Mouse (Mus musculus): ENCODE measurements around the gene Dhx8. TPM values are rescaled to one million over a fixed set of nuclear protein-coding genes. Genes with fewer than 3 reads are reported as not detected.
A peak's percentile ranks its signal among the peaks of the same experiment; 100 is the strongest.

Dhx8 gene
- polyA plus RNA-seq, 1 experiment from 2014 or later = 47.4 TPM

- Histone ChIP-seq H3K4me3 (peak within 1 kb of the TSS; percentile 60), H3K36me3 (no peaks in the 10 kb centered on the region), H3K27me3 (peaks cover 57% of the 10 kb centered on the region), H3K27ac (peak within 1 kb of the TSS; percentile 69), H3K9me3 (no peaks in the 10 kb centered on the region), H3K4me2 (replicated peaks) (peak within 1 kb of the TSS; percentile 96), H3K4me1 (peaks cover 23% of the 10 kb centered on the region), H3K9ac (peak within 1 kb of the TSS; percentile 73)
- WGBS = under 1% methylated on average over 35 of the region's 35 CpGs
- ATAC-seq (ENCODE audit: low FRiP score, low read depth) = peak; percentile 90
Measured at GRCm38 (mm10) chr11:101785143-101785851, 52.6 kb downstream of the Dhx8 start, which contains the start of gene Etv4. Gene Etv4 (minus strand): TSS chr11:101785371.

GRCm38 (mm10) chr11:101785852-101786205, 53.1 kb downstream of the Dhx8 start:
- Histone ChIP-seq H3K4me1 (peaks cover 28% of the 10 kb centered on the region), H3K4me2 (replicated peaks) (peak overlapping the region; percentile 96), H3K27ac (no peak overlapping the region), H3K9ac (no peak overlapping the region), H3K4me3 (peak overlapping the region; percentile 60), H3K27me3 (peaks cover 57% of the 10 kb centered on the region), H3K36me3 (no peaks in the 10 kb centered on the region), H3K9me3 (no peaks in the 10 kb centered on the region)
- ATAC-seq (ENCODE audit: low FRiP score, low read depth) = no peak
- WGBS = 12% methylated on average over 7 of the region's 7 CpGs

- 62% methylated on average over 7 of the region's 7 CpGs for WGBS
- H3K4me3 ChIP-seq = no peak overlapping the region
- H3K9ac ChIP-seq = no peak overlapping the region
- H3K4me1 ChIP-seq = peaks cover 36% of the 10 kb centered on the region
- ATAC-seq (ENCODE audit: low FRiP score, low read depth) = no peak
- H3K27me3 ChIP-seq = peaks cover 57% of the 10 kb centered on the region
- H3K36me3 ChIP-seq = no peaks in the 10 kb centered on the region
- no peak overlapping the region for H3K27ac ChIP-seq
- no peak overlapping the region for H3K4me2 ChIP-seq (replicated peaks)
- H3K9me3 ChIP-seq = no peaks in the 10 kb centered on the region
Measured at GRCm38 (mm10) chr11:101786651-101787050, 53.9 kb downstream of the Dhx8 start.

- H3K4me3 ChIP-seq = no peak overlapping the region
- no peaks in the 10 kb centered on the region for H3K9me3 ChIP-seq
- no peaks in the 10 kb centered on the region for H3K36me3 ChIP-seq
- no peak overlapping the region for H3K4me2 ChIP-seq (replicated peaks)
- no peak overlapping the region for H3K27ac ChIP-seq
- peaks cover 53% of the 10 kb centered on the region for H3K27me3 ChIP-seq
- ATAC-seq (ENCODE audit: low FRiP score, low read depth) = no peak
- H3K4me1 ChIP-seq = peaks cover 36% of the 10 kb centered on the region
- 72% methylated on average over 1 of the region's 1 CpGs for WGBS
- H3K9ac ChIP-seq = no peak overlapping the region
Measured at GRCm38 (mm10) chr11:101787432-101787831, 54.7 kb downstream of the Dhx8 start.

GRCm38 (mm10) chr11:101790811-101791526, 58.2 kb downstream of the Dhx8 start:
- H3K36me3 ChIP-seq = no peaks in the 10 kb centered on the region
- peak overlapping the region; percentile 35; the same call in 1 of the 2 replicates for H3K27ac ChIP-seq

GRCm38 (mm10) chr11:101797355-101797754, 64.6 kb downstream of the Dhx8 start:
- Histone ChIP-seq H3K9ac (no peak overlapping the region), H3K36me3 (no peaks in the 10 kb centered on the region), H3K4me1 (peaks cover 11% of the 10 kb centered on the region), H3K27me3 (no peaks in the 10 kb centered on the region; the same call in 1 of the 2 replicates), H3K4me3 (no peak overlapping the region), H3K4me2 (replicated peaks) (no peak overlapping the region), H3K27ac (no peak overlapping the region), H3K9me3 (no peaks in the 10 kb centered on the region)
- ATAC-seq (ENCODE audit: low FRiP score, low read depth) = no peak
- 84% methylated on average over 2 of the region's 2 CpGs for WGBS

More at GRCm38 (mm10) chr11:101790811-101791526, 58.2 kb downstream of the Dhx8 start:
- Histone ChIP-seq H3K4me1 (peaks cover 16% of the 10 kb centered on the region), H3K4me2 (replicated peaks) (peak overlapping the region; percentile 44), H3K9me3 (no peaks in the 10 kb centered on the region), H3K27me3 (peaks cover 23% of the 10 kb centered on the region), H3K4me3 (no peak overlapping the region), H3K9ac (no peak overlapping the region)
- 32% methylated on average over 19 of the region's 19 CpGs for WGBS
- ATAC-seq (ENCODE audit: low FRiP score, low read depth) = peak; percentile 28; the same call in 1 of the 2 replicates

GRCm38 (mm10) chr11:101798083-101798482, 65.4 kb downstream of the Dhx8 start:
- 35% methylated on average over 8 of the region's 8 CpGs for WGBS
- Histone ChIP-seq H3K36me3 (no peaks in the 10 kb centered on the region), H3K4me3 (no peak overlapping the region), H3K4me1 (peaks cover 11% of the 10 kb centered on the region), H3K27me3 (no peaks in the 10 kb centered on the region; the same call in 1 of the 2 replicates), H3K27ac (no peak overlapping the region), H3K9me3 (no peaks in the 10 kb centered on the region), H3K9ac (no peak overlapping the region), H3K4me2 (replicated peaks) (no peak overlapping the region)
- ATAC-seq (ENCODE audit: low FRiP score, low read depth) = no peak

GRCm38 (mm10) chr11:101801386-101801785, 68.7 kb downstream of the Dhx8 start:
- Histone ChIP-seq H3K4me3 (no peak overlapping the region), H3K9ac (no peak overlapping the region), H3K27ac (no peak overlapping the region), H3K4me1 (peaks cover 11% of the 10 kb centered on the region), H3K4me2 (replicated peaks) (peak overlapping the region; percentile 46), H3K9me3 (0 out of 2 replicates have a peak, but pooled peaks cover 4% of the 10 kb centered on the region), H3K36me3 (no peaks in the 10 kb centered on the region), H3K27me3 (peaks cover 1% of the 10 kb centered on the region; the same call in 1 of the 2 replicates)
- no peak for ATAC-seq (ENCODE audit: low FRiP score, low read depth)
- 2% methylated on average over 5 of the region's 5 CpGs for WGBS

- 90% methylated on average over 8 of the region's 8 CpGs for WGBS
- H3K9me3 ChIP-seq = 0 out of 2 replicates have a peak, but pooled peaks cover 4% of the 10 kb centered on the region
- no peak overlapping the region for H3K4me3 ChIP-seq
- H3K27ac ChIP-seq = no peak overlapping the region
- no peaks in the 10 kb centered on the region for H3K36me3 ChIP-seq
- peaks cover 28% of the 10 kb centered on the region for H3K4me1 ChIP-seq
- ATAC-seq (ENCODE audit: low FRiP score, low read depth) = no peak
- no peak overlapping the region for H3K4me2 ChIP-seq (replicated peaks)
- peaks cover 24% of the 10 kb centered on the region for H3K27me3 ChIP-seq
- H3K9ac ChIP-seq = no peak overlapping the region
Measured at GRCm38 (mm10) chr11:101805113-101805704, 72.5 kb downstream of the Dhx8 start.

GRCm38 (mm10) chr11:101806741-101807140, 74.0 kb downstream of the Dhx8 start:
- Histone ChIP-seq H3K4me3 (no peak overlapping the region), H3K4me2 (replicated peaks) (peak overlapping the region; percentile 31; the same call in 1 of the 2 replicates), H3K9me3 (peaks cover 6% of the 10 kb centered on the region; the same call in 1 of the 2 replicates), H3K36me3 (no peaks in the 10 kb centered on the region), H3K4me1 (peaks cover 22% of the 10 kb centered on the region), H3K27ac (no peak overlapping the region), H3K9ac (no peak overlapping the region), H3K27me3 (peaks cover 33% of the 10 kb centered on the region)
- WGBS = 68% methylated on average over 12 of the region's 12 CpGs
- no peak for ATAC-seq (ENCODE audit: low FRiP score, low read depth)

- WGBS = 80% methylated on average over 10 of the region's 10 CpGs
- Histone ChIP-seq H3K9ac (no peak overlapping the region), H3K9me3 (peaks cover 7% of the 10 kb centered on the region; the same call in 1 of the 2 replicates), H3K27me3 (peaks cover 33% of the 10 kb centered on the region), H3K27ac (no peak overlapping the region), H3K4me2 (replicated peaks) (no peak overlapping the region), H3K4me3 (no peak overlapping the region), H3K4me1 (peaks cover 17% of the 10 kb centered on the region), H3K36me3 (no peaks in the 10 kb centered on the region)
- ATAC-seq (ENCODE audit: low FRiP score, low read depth) = no peak
Measured at GRCm38 (mm10) chr11:101807266-101807665, 74.5 kb downstream of the Dhx8 start.
